Mouse (Mus musculus) limb, embryonic 11.5 days (tissue): ENCODE measurements around the gene Magi3. TPM values are rescaled to one million over a fixed set of nuclear protein-coding genes. Genes with fewer than 3 reads are reported as not detected.

ENCODE experiments used
- ATAC-seq: fragments of 200-750 bp; cut with Nextera tagmentation; 2 replicates; pipeline ENCODE4 v1.8.0; 2017; ENCODE audit warnings: low read depth; ENCODE audit not compliant: insufficient number of reproducible peaks, low FRiP score, low TSS enrichment
- DNase-seq: peaks from one replicate; pipeline ENCODE4 v3.0.0-alpha.2; 2015; ENCODE audit warnings: low spot score
- H3K27ac ChIP-seq: fragments of 300-500 bp; sonication (generic); replicated peaks from 2 replicates; pipeline ENCODE4 v1.5.1; 2014; ENCODE audit warnings: low read depth, mild to moderate bottlenecking, low read length
- H3K27me3 ChIP-seq: fragments of 300-500 bp; sonication (generic); 2 replicates; pipeline ENCODE4 v1.6.1; 2014; ENCODE audit warnings: mild to moderate bottlenecking, low read length, mixed read lengths; ENCODE audit not compliant: control insufficient read depth, insufficient read depth
- H3K36me3 ChIP-seq: fragments of 300-500 bp; sonication (generic); 2 replicates; pipeline ENCODE4 v1.6.1; 2014; ENCODE audit warnings: mild to moderate bottlenecking, low read length, moderate library complexity, mixed read lengths; ENCODE audit not compliant: control insufficient read depth, insufficient read depth
- H3K4me1 ChIP-seq: fragments of 300-500 bp; sonication (generic); 2 replicates; pipeline ENCODE4 v1.6.1; 2014; ENCODE audit warnings: low read length, mixed read lengths; ENCODE audit not compliant: control insufficient read depth, insufficient read depth
- H3K4me2 ChIP-seq: fragments of 300-500 bp; sonication (generic); 2 replicates; pipeline ENCODE4 v1.6.1; 2014; ENCODE audit warnings: low read depth, mild to moderate bottlenecking, moderate library complexity; ENCODE audit not compliant: severe bottlenecking
- H3K4me3 ChIP-seq: fragments of 300-500 bp; sonication (generic); 2 replicates; pipeline ENCODE4 v1.5.1; 2014; ENCODE audit warnings: low read depth, low read length
- H3K9ac ChIP-seq: fragments of 300-500 bp; sonication (generic); 2 replicates; pipeline ENCODE4 v1.6.1; 2014; ENCODE audit warnings: mild to moderate bottlenecking, low read length
- H3K9me3 ChIP-seq: fragments of 300-500 bp; sonication (generic); 2 replicates; pipeline ENCODE4 v1.6.1; 2016; ENCODE audit warnings: low read length; ENCODE audit not compliant: control insufficient read depth
- WGBS: fragments of 180-500 bp; shearing (Covaris S2); extraction: QIAGEN DNeasy Blood & Tissue Kit; methylation state at CpG from one replicate; pipeline ENCODE4 v1.1.7; 2014; 5-methylcytosine and 5-hydroxymethylcytosine counted together
- polyA plus RNA-seq: library from polyadenylated mRNA; unstranded; fragments of >200 nt; fragmentation: Nextera tagmentation; extraction: Ambion mirVana; gene quantifications from 2 replicates; pipeline ENCODE4 v1.2.1, GENCODE M21; 2014

Gene Magi3
- polyA plus RNA-seq, 1 experiment from 2014 or later = 3.8 TPM

- 37% methylated on average over 5 of the region's 5 CpGs for WGBS
- no peak overlapping the region for H3K9ac ChIP-seq
- ATAC-seq = no peak
- no peaks in the 10 kb centered on the region for H3K9me3 ChIP-seq
- H3K36me3 ChIP-seq = no peaks in the 10 kb centered on the region
- DNase-seq = no peak
- no peak overlapping the region for H3K4me2 ChIP-seq
- no peaks in the 10 kb centered on the region for H3K4me1 ChIP-seq
- H3K27ac ChIP-seq = no peak overlapping the region
- H3K27me3 ChIP-seq = no peaks in the 10 kb centered on the region
- H3K4me3 ChIP-seq = no peak overlapping the region
These were observed 7.4 kb upstream of the Magi3 start for GRCm38 (mm10) chr3:104227438-104228111.

DNA sequence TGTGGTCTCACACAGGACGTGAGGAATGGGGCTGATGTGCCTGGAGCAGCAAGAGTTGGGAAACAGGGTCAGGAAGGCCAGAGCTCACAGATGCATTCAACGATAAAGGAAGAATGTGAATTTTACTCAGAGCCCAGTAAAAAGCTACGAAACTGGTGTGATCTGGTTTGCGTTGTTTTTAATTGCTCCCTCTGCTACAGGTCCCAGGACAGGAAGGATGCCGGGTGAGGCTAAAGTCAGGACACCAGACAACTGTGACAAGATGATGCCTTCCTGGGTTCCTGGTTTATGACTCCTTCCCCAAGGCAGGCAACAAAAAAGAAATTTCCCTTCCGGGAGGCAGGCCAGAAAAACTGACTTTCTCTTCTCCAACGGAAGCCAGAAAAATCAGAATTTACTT, 6.6 kb upstream of the Magi3 start:
- ATAC-seq = no peak
- Histone ChIP-seq H3K9ac (no peak overlapping the region), H3K27ac (no peak overlapping the region), H3K4me3 (no peak overlapping the region), H3K36me3 (no peaks in the 10 kb centered on the region), H3K9me3 (no peaks in the 10 kb centered on the region), H3K4me1 (peaks cover under 1% of the 10 kb centered on the region), H3K27me3 (no peaks in the 10 kb centered on the region), H3K4me2 (no peak overlapping the region)
- no peak for DNase-seq
- WGBS = 14% methylated on average over 7 of the region's 7 CpGs

DNA sequence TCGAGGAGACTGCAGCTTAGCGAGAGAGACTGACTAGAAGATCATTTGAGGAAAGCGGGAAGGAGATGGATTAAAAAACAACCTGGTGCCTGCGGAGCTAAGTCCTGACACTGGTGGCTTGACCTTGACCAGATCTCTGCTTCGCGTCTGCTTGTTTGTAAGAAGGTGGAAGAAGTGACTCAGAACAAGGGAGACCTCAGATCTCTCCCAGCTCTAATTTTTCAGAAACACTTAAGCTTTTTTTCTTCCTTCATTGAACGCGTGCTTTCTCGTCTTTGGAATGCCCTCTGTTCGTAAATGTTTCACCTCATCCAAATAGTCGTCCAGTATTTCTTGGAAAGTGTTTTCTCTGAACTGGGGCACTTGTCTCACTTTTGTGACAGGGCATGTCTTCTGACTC, 982 bp upstream of the Magi3 start:
- Histone ChIP-seq H3K27me3 (no peaks in the 10 kb centered on the region), H3K9ac (peak overlapping the region; percentile 49), H3K4me3 (peak overlapping the region; percentile 74), H3K36me3 (no peaks in the 10 kb centered on the region), H3K9me3 (no peaks in the 10 kb centered on the region), H3K4me1 (peaks cover 5% of the 10 kb centered on the region), H3K4me2 (peak overlapping the region; percentile 44), H3K27ac (0 out of 2 replicates have a peak overlapping the region, but pooled peaks have one; percentile 42)
- WGBS = 16% methylated on average over 11 of the region's 11 CpGs
- ATAC-seq (no peak), DNase-seq (no peak)

- WGBS = under 1% methylated on average over 98 of the region's 107 CpGs
- no peak; the same call in 1 of the 2 replicates for ATAC-seq
- peak overlapping the region; percentile 91 for H3K27ac ChIP-seq
These were observed 461 bp downstream of the Magi3 start for GRCm38 (mm10) chr3:104219531-104220294.

DNA sequence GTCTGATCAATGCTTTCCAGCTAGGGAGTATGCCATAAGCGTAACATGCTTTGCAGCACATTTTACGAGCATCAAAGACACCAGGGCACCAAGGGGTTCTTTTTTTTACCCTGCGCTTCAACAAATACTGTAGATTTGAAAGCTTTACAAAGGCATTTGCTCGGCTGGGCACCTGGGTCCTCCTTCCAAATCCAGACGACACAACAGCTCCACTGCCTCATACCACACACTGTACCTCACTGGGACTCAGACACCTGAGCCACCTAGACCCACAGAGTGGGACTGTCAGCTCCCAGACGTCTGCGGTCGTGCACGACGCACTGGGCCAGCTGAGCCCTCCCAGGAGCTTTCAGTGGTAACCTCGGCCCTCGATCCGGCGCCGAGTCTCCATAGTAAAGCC, 1.2 kb downstream of the Magi3 start:
- Histone ChIP-seq H3K4me1 (peaks cover 5% of the 10 kb centered on the region), H3K9ac (no peak overlapping the region), H3K27ac (no peak overlapping the region), H3K4me2 (peak overlapping the region; percentile 96), H3K36me3 (no peaks in the 10 kb centered on the region), H3K4me3 (peak overlapping the region; percentile 74), H3K9me3 (no peaks in the 10 kb centered on the region), H3K27me3 (no peaks in the 10 kb centered on the region)
- 2% methylated on average over 15 of the region's 15 CpGs for WGBS
- no peak for ATAC-seq
- peak; percentile 54 for DNase-seq

More at GRCm38 (mm10) chr3:104219531-104220294, 461 bp downstream of the Magi3 start:
- peaks cover 5% of the 10 kb centered on the region for H3K4me1 ChIP-seq
- H3K9ac ChIP-seq = peak overlapping the region; percentile 74
- H3K9me3 ChIP-seq = no peaks in the 10 kb centered on the region
- DNase-seq = peak; percentile 69
- H3K27me3 ChIP-seq = no peaks in the 10 kb centered on the region
- peak overlapping the region; percentile 96 for H3K4me2 ChIP-seq
- H3K4me3 ChIP-seq = peak overlapping the region; percentile 74
- no peaks in the 10 kb centered on the region for H3K36me3 ChIP-seq

GRCm38 (mm10) chr3:104189823-104190222, 30.4 kb downstream of the Magi3 start:
- WGBS = 85% methylated on average over 2 of the region's 2 CpGs
- ATAC-seq (no peak), DNase-seq (no peak)
- no peaks in the 10 kb centered on the region for H3K27me3 ChIP-seq
- H3K4me2 ChIP-seq = no peak overlapping the region
- no peak overlapping the region for H3K4me3 ChIP-seq
- H3K9ac ChIP-seq = no peak overlapping the region
- no peaks in the 10 kb centered on the region for H3K36me3 ChIP-seq
- no peaks in the 10 kb centered on the region for H3K4me1 ChIP-seq
- H3K27ac ChIP-seq = no peak overlapping the region
- no peaks in the 10 kb centered on the region for H3K9me3 ChIP-seq

DNA sequence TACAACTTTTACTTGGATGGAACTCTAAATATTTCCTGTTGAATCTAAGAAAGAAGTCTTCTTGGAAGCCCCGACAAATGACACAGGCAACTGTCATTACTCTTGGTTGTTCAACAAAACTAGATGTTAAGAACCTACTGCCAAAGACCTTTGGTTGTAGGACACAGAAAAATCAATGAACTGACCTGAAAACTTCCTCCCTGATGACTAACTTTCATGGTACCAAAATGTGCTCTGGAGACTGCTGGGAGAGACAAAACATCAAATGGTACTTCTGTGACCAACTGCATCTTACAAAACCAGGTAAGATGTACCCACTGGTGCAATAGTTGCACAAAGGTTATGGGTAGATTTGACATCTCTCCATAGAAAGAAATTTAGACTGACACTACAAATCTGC, 30.9 kb downstream of the Magi3 start:
- 96% methylated on average over 1 of the region's 1 CpGs for WGBS
- no peak overlapping the region for H3K9ac ChIP-seq

GRCm38 (mm10) chr3:104184270-104184669, 35.9 kb downstream of the Magi3 start:
- no peaks in the 10 kb centered on the region for H3K4me1 ChIP-seq
- 89% methylated on average over 2 of the region's 2 CpGs for WGBS
- no peak overlapping the region for H3K4me3 ChIP-seq
- ATAC-seq (no peak), DNase-seq (no peak)
- H3K27me3 ChIP-seq = no peaks in the 10 kb centered on the region
- H3K36me3 ChIP-seq = no peaks in the 10 kb centered on the region
- H3K9ac ChIP-seq = no peak overlapping the region
- no peaks in the 10 kb centered on the region for H3K9me3 ChIP-seq
- H3K4me2 ChIP-seq = no peak overlapping the region
- H3K27ac ChIP-seq = no peak overlapping the region

More for the DNA sequence above, 30.9 kb downstream of the Magi3 start:
- H3K4me1 ChIP-seq = no peaks in the 10 kb centered on the region
- no peaks in the 10 kb centered on the region for H3K9me3 ChIP-seq
- H3K27me3 ChIP-seq = no peaks in the 10 kb centered on the region
- DNase-seq (no peak), ATAC-seq (no peak)
- H3K4me2 ChIP-seq = no peak overlapping the region
- no peaks in the 10 kb centered on the region for H3K36me3 ChIP-seq
- no peak overlapping the region for H3K27ac ChIP-seq
- H3K4me3 ChIP-seq = no peak overlapping the region
